Mouse (Mus musculus) frontal cortex, postnatal 36 days (tissue): ENCODE measurements at regions not wholly inside any gene's neighbourhood (a gene's known extent, or its start where the extent isn't known, plus 50 kb on each side); places are given as distances from the start of the nearest gene placed in this dataset.

Source experiments
- DNase-seq, 2 experiments: peaks; one replicate each; pipeline ENCODE4 v3.0.0; 2022; ENCODE audit warnings: low spot score in 2 of 2

- DNase-seq = no peak
These were observed 1119.2 kb upstream of the Adgrl2 start for GRCm38 (mm10) chr3:150109561-150109960.

GRCm38 (mm10) chr3:150112231-150112630 is 1121.9 kb upstream of the Adgrl2 start:
- no peak for DNase-seq

- no peak for DNase-seq
These were observed 1129.5 kb upstream of the Adgrl2 start for GRCm38 (mm10) chr3:150119866-150120265.

- DNase-seq = no peak
These were observed 1156.3 kb upstream of the Adgrl2 start for GRCm38 (mm10) chr3:150146635-150147034.

- DNase-seq = no peak
These were observed 1160.9 kb upstream of the Adgrl2 start for GRCm38 (mm10) chr3:150151152-150151822.

- DNase-seq = no peak
These were observed 1161.4 kb upstream of the Adgrl2 start for GRCm38 (mm10) chr3:150151823-150152158.

- no peak for DNase-seq
These were observed 1162.5 kb upstream of the Adgrl2 start for GRCm38 (mm10) chr3:150152893-150153292.

GRCm38 (mm10) chr3:150185807-150186206 is 1195.5 kb upstream of the Adgrl2 start:
- no peak for DNase-seq

- DNase-seq = no peak
These were observed 1202.8 kb upstream of the Adgrl2 start for GRCm38 (mm10) chr3:150193132-150193531.

GRCm38 (mm10) chr3:150198492-150198891 is 1208.1 kb upstream of the Adgrl2 start:
- no peak for DNase-seq

- DNase-seq = no peak
These were observed 1215.5 kb upstream of the Adgrl2 start for GRCm38 (mm10) chr3:150205902-150206301.

- no peak for DNase-seq
These were observed 1204.4 kb upstream of the Adgrl4 start for GRCm38 (mm10) chr3:150233279-150233678.

- DNase-seq = no peak
These were observed 1200.6 kb upstream of the Adgrl4 start for GRCm38 (mm10) chr3:150236946-150237600.

GRCm38 (mm10) chr3:150275038-150275437 is 1162.6 kb upstream of the Adgrl4 start:
- DNase-seq = no peak

GRCm38 (mm10) chr3:150296057-150296710 is 1141.5 kb upstream of the Adgrl4 start:
- DNase-seq = no peak

- DNase-seq = no peak
These were observed 1108.9 kb upstream of the Adgrl4 start for GRCm38 (mm10) chr3:150328811-150329210.

- no peak for DNase-seq
These were observed 1085.5 kb upstream of the Adgrl4 start for GRCm38 (mm10) chr3:150352139-150352725.

GRCm38 (mm10) chr3:150365766-150366165 is 1071.9 kb upstream of the Adgrl4 start:
- DNase-seq = no peak

GRCm38 (mm10) chr3:150384996-150385627 is 1052.6 kb upstream of the Adgrl4 start:
- peak; percentile 36 to 56 for DNase-seq

- DNase-seq = no peak
These were observed 1035.9 kb upstream of the Adgrl4 start for GRCm38 (mm10) chr3:150401694-150402301.

- no peak for DNase-seq
These were observed 1031.6 kb upstream of the Adgrl4 start for GRCm38 (mm10) chr3:150406086-150406485.

GRCm38 (mm10) chr3:150415277-150415676 is 1022.4 kb upstream of the Adgrl4 start:
- no peak for DNase-seq
